ENCODE assay signal across 13 mouse cellular contexts in the genomic region with DNA sequence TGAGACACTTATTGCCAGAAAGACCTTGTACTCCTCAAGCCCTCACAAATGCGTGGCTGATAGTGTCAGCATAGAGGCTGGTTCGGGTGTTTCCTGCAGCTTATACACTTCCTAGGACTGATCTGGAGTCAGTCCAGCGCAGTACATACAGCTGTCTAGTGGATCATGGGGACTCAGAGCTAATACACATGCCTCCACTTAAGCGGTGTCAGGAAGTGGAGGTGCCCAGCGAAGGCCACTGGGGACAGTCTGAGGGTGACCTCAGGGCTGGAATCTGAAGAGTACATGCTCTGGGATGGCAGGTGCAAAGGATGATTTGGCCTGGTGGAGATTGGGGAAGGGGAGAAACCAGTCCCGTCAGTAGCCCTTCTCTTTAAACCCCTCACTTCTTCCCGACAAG. TPM values are rescaled to one million over a fixed set of nuclear protein-coding genes. Genes with fewer than 3 reads are reported as not detected.
DNase-seq lines count a peak whose midpoint lies in the region; ATAC-seq lines count a peak whose summit lies in the region.
"Had no signal": no experiment of that assay in that cellular context is flagged by ENCODE, and none has a peak within 500 bp of the region (broad histone marks: within the 10 kb centered on the region; RNA-seq: fewer than 3 reads in every experiment).

No protein-coding gene starts in this region.

- no peaks in the 10 kb centered on the region for H3K9me3 ChIP-seq in heart, embryonic 13.5 days
- no peaks in the 10 kb centered on the region for H3K9me3 ChIP-seq in embryonic facial prominence, embryonic 10.5 days
- H3K9me3 ChIP-seq in hindbrain, embryonic 11.5 days (ENCODE audit: control insufficient read depth, low read length), result no peaks in the 10 kb centered on the region
- no peaks in the 10 kb centered on the region for H3K9me3 ChIP-seq in midbrain, embryonic 13.5 days
- H3K9me3 ChIP-seq: lung, embryonic 15.5 days had no signal

- peaks cover 96% of the 10 kb centered on the region for H3K27me3 ChIP-seq in heart, embryonic 13.5 days (replicated peaks)
- H3K27me3 ChIP-seq in embryonic facial prominence, embryonic 10.5 days (replicated peaks; ENCODE audit: low read depth, poor library complexity, severe bottlenecking), result peaks cover 89% of the 10 kb centered on the region
- H3K27me3 ChIP-seq in hindbrain, embryonic 11.5 days (ENCODE audit: control insufficient read depth, insufficient read depth, low read length), result peaks cover 26% of the 10 kb centered on the region
- peaks cover 29% of the 10 kb centered on the region for H3K27me3 ChIP-seq in midbrain, embryonic 13.5 days

- H3K9ac ChIP-seq in heart, embryonic 13.5 days, result no peak overlapping the region
- peak overlapping the region; percentile 71; the same call in 1 of the 2 replicates for H3K9ac ChIP-seq in hindbrain, embryonic 11.5 days (ENCODE audit: low read depth, low read length)
- peak overlapping the region; percentile 80; the same call in 1 of the 2 replicates for H3K9ac ChIP-seq in midbrain, embryonic 13.5 days (replicated peaks)
- H3K9ac ChIP-seq: lung, embryonic 15.5 days had no signal

- H3K4me2 ChIP-seq in heart, embryonic 13.5 days, result peak overlapping the region; percentile 20; the same call in 1 of the 2 replicates
- peak overlapping the region; percentile 56 for H3K4me2 ChIP-seq in hindbrain, embryonic 11.5 days (replicated peaks; ENCODE audit: low read depth, low read length)
- H3K4me2 ChIP-seq in midbrain, embryonic 13.5 days (replicated peaks), result peak overlapping the region; percentile 73
- H3K4me2 ChIP-seq: lung, embryonic 15.5 days had no signal

- no peaks in the 10 kb centered on the region for H3K36me3 ChIP-seq in heart, embryonic 13.5 days
- H3K36me3 ChIP-seq in embryonic facial prominence, embryonic 10.5 days (replicated peaks), result no peaks in the 10 kb centered on the region
- no peaks in the 10 kb centered on the region for H3K36me3 ChIP-seq in hindbrain, embryonic 11.5 days (ENCODE audit: control insufficient read depth, insufficient read depth, low read length)
- H3K36me3 ChIP-seq in midbrain, embryonic 13.5 days, result no peaks in the 10 kb centered on the region
- H3K36me3 ChIP-seq: lung, embryonic 15.5 days had no signal

- 36% methylated on average over 7 of the region's 7 CpGs for WGBS in heart, embryonic 13.5 days
- 56% methylated on average over 7 of the region's 7 CpGs for WGBS in embryonic facial prominence, embryonic 10.5 days
- WGBS in hindbrain, embryonic 11.5 days, result 61% methylated on average over 7 of the region's 7 CpGs
- WGBS in midbrain, embryonic 13.5 days, result 56% methylated on average over 7 of the region's 7 CpGs

- ATAC-seq in heart, embryonic 13.5 days (ENCODE audit: extremely low read depth, insufficient number of reproducible peaks, low FRiP score, low TSS enrichment), result no peak
- no peak for ATAC-seq in hindbrain, embryonic 11.5 days (ENCODE audit: low FRiP score)
- no peak for ATAC-seq in midbrain, embryonic 13.5 days
- ATAC-seq: Patski had no signal

- peaks cover 21% of the 10 kb centered on the region for H3K4me1 ChIP-seq in heart, embryonic 13.5 days
- peaks cover 34% of the 10 kb centered on the region for H3K4me1 ChIP-seq in embryonic facial prominence, embryonic 10.5 days
- H3K4me1 ChIP-seq in hindbrain, embryonic 11.5 days (replicated peaks; ENCODE audit: control insufficient read depth, insufficient read depth, low read length), result peaks cover 5% of the 10 kb centered on the region; the same call in 1 of the 2 replicates
- H3K4me1 ChIP-seq in midbrain, embryonic 13.5 days (replicated peaks), result peaks cover 70% of the 10 kb centered on the region

- no peak overlapping the region for H3K4me3 ChIP-seq in heart, embryonic 13.5 days
- peak overlapping the region; percentile 54 for H3K4me3 ChIP-seq in embryonic facial prominence, embryonic 10.5 days
- peak overlapping the region; percentile 42 for H3K4me3 ChIP-seq in hindbrain, embryonic 11.5 days (ENCODE audit: low read depth, low read length)
- H3K4me3 ChIP-seq in midbrain, embryonic 13.5 days (replicated peaks), result peak overlapping the region; percentile 52
- H3K4me3 ChIP-seq: lung, embryonic 15.5 days had no signal

- DNase-seq in heart, adult 8-10 months (ENCODE audit: low spot score), result no peak
- DNase-seq in embryonic facial prominence, embryonic 10.5 days (ENCODE audit: low spot score), result no peak
- no peak for DNase-seq in hindbrain, embryonic 11.5 days (ENCODE audit: low spot score)
- DNase-seq in right cerebral cortex, postnatal 14 days, result no peak
- no peak for DNase-seq in layer of hippocampus, postnatal 25 days (ENCODE audit: extremely low spot score in 1 of 2, low spot score in 1 of 2)
- DNase-seq in layer of hippocampus, adult 11-12 months (ENCODE audit: low spot score), result no peak
- DNase-seq: adrenal gland, postnatal 10 days; heart, postnatal 4 days; right cerebral cortex, adult 18-20 months had no signal

- no peak overlapping the region for H3K27ac ChIP-seq in heart, embryonic 13.5 days (replicated peaks)
- no peak overlapping the region; the same call in 1 of the 2 replicates for H3K27ac ChIP-seq in embryonic facial prominence, embryonic 10.5 days (replicated peaks)
- H3K27ac ChIP-seq in hindbrain, embryonic 11.5 days (ENCODE audit: low read depth, low read length), result no peak overlapping the region
- no peak overlapping the region for H3K27ac ChIP-seq in midbrain, embryonic 13.5 days
- H3K27ac ChIP-seq: lung, embryonic 15.5 days had no signal

RNA-seq across cellular contexts. Expression of gene Cntn2, which starts 2.4 kb away (rescaled TPM):
- 0.10 and 0.19 TPM in 2 replicates for polyA plus RNA-seq in heart, embryonic 13.5 days (2015; fragmentation: Nextera tagmentation; extraction: Ambion mirVana)
- 1 to 10 TPM; 2.7 to 4.6 (median 3.5) TPM for total RNA-seq in heart, adult 8-10 months (2022)
- 14.7 and 15.1 TPM in 2 replicates for polyA plus RNA-seq in embryonic facial prominence, embryonic 10.5 days (2016; fragmentation: Nextera tagmentation; extraction: Ambion mirVana)
- polyA plus RNA-seq in hindbrain, embryonic 11.5 days (2014; fragmentation: Nextera tagmentation; extraction: Ambion mirVana), result 45.9 and 68.9 TPM in 2 replicates
- 63.2 and 90.2 TPM in 2 replicates for polyA plus RNA-seq in midbrain, embryonic 13.5 days (2015; fragmentation: Nextera tagmentation; extraction: Ambion mirVana)
- total RNA-seq in layer of hippocampus, postnatal 25 days (2021), result 10 to 100 TPM; 69.3 to 69.6 TPM

RNA-seq across cellular contexts. Expression of gene Tmem81, which starts 34.7 kb away (rescaled TPM):
- polyA plus RNA-seq in heart, embryonic 13.5 days (2015; fragmentation: Nextera tagmentation; extraction: Ambion mirVana), result 0.73 and 0.78 TPM in 2 replicates
- total RNA-seq in heart, adult 8-10 months (2022), result 1 to 10 TPM; 1.5 to 2.6 (median 1.8) TPM
- 1.8 and 2.1 TPM in 2 replicates for polyA plus RNA-seq in embryonic facial prominence, embryonic 10.5 days (2016; fragmentation: Nextera tagmentation; extraction: Ambion mirVana)
- 1.3 TPM in 2 replicates for polyA plus RNA-seq in hindbrain, embryonic 11.5 days (2014; fragmentation: Nextera tagmentation; extraction: Ambion mirVana)
- 1.3 TPM in 2 replicates for polyA plus RNA-seq in midbrain, embryonic 13.5 days (2015; fragmentation: Nextera tagmentation; extraction: Ambion mirVana)
- total RNA-seq in layer of hippocampus, postnatal 25 days (2021), result 1 to 10 TPM; 5.3 to 6.2 TPM

Comparison
In these comparisons a context has a peak if more than half of its experiments do, and no peak if none do; other contexts are left out.
1. H3K4me2 ChIP-seq: peak in every context shown above with its lines; median percentile 73 in midbrain, embryonic 13.5 days; 56 in hindbrain, embryonic 11.5 days; 20 in heart, embryonic 13.5 days.
2. RNA of gene Cntn2, which starts 2.4 kb away (polyA plus RNA-seq): 63.2 to 90.2 TPM in midbrain, embryonic 13.5 days, 45.9 to 68.9 TPM in hindbrain, embryonic 11.5 days and 14.7 to 15.1 TPM in embryonic facial prominence, embryonic 10.5 days; 0.10 to 0.19 TPM in heart, embryonic 13.5 days; every median in the first group is over 10 times any median in the second.